Mouse (Mus musculus) MEL (cell line): ENCODE results near the gene Spen.

Experiments
- CHD1 ChIP-seq: IDR thresholded peaks from 2 replicates; pipeline ENCODE4 v1.6.1; 2012; ENCODE audit warnings: low read depth, mild to moderate bottlenecking, inconsistent platforms, low read length, improper control_type of control experiment
- CTCF ChIP-seq, 3 experiments: IDR thresholded peaks in 2 of 3; conservative IDR thresholded peaks in 1 of 3; 2 replicates each; pipeline ENCODE4 v1.5.1; 2011 to 2012; ENCODE audit warnings: low read length in 3 of 3, low read depth in 2 of 3, mild to moderate bottlenecking in 2 of 3, improper control_type of control experiment in 1 of 3, inconsistent platforms in 1 of 3, mixed read lengths in 1 of 3, moderate library complexity in 1 of 3; ENCODE audit not compliant: control insufficient read depth in 1 of 3, insufficient read depth in 1 of 3, poor library complexity in 1 of 3, severe bottlenecking in 1 of 3
- E2F4 ChIP-seq: IDR thresholded peaks from 2 replicates; pipeline ENCODE4 v1.6.1; 2011; ENCODE audit warnings: low read depth, low read length, improper control_type of control experiment, borderline replicate concordance
- EP300 ChIP-seq, 2 experiments: IDR thresholded peaks; 2 replicates each; pipeline ENCODE4 v1.6.1; 2011; ENCODE audit warnings: improper control_type of control experiment in 2 of 2, low read length in 2 of 2, low read depth in 1 of 2, mild to moderate bottlenecking in 1 of 2
- GATA1 ChIP-seq: IDR thresholded peaks from 2 replicates; pipeline ENCODE4 v1.6.1; 2011; ENCODE audit warnings: low read depth, low read length, improper control_type of control experiment
- JUND ChIP-seq: IDR thresholded peaks from 2 replicates; pipeline ENCODE4 v1.6.1; 2011; ENCODE audit warnings: low read depth, mild to moderate bottlenecking, improper control_type of control experiment, low read length
- MAZ ChIP-seq: IDR thresholded peaks from 2 replicates; pipeline ENCODE4 v1.6.1; 2012; ENCODE audit warnings: low read depth, mild to moderate bottlenecking, inconsistent platforms, low read length, improper control_type of control experiment
- POLR2A ChIP-seq, 2 experiments: IDR thresholded peaks; 2 replicates each; pipeline ENCODE4 v1.6.1; 2011 to 2012; ENCODE audit warnings: low read length in 2 of 2, mild to moderate bottlenecking in 2 of 2, control low read depth in 1 of 2, improper control_type of control experiment in 1 of 2, low read depth in 1 of 2, moderate library complexity in 1 of 2; ENCODE audit not compliant: control insufficient read depth in 1 of 2, insufficient read depth in 1 of 2, poor library complexity in 1 of 2
- POLR2AphosphoS2 ChIP-seq: IDR thresholded peaks from 2 replicates; pipeline ENCODE4 v1.6.1; 2011; ENCODE audit warnings: low read length, improper control_type of control experiment
- RCOR1 ChIP-seq: IDR thresholded peaks from 2 replicates; pipeline ENCODE4 v1.6.1; 2012; ENCODE audit warnings: low read depth, mild to moderate bottlenecking, inconsistent platforms, low read length, improper control_type of control experiment
- TCF12 ChIP-seq: IDR thresholded peaks from 2 replicates; pipeline ENCODE4 v1.6.1; 2014; ENCODE audit warnings: low read depth, mild to moderate bottlenecking, inconsistent platforms, low read length, improper control_type of control experiment, moderate library complexity
- UBTF ChIP-seq: IDR thresholded peaks from 2 replicates; pipeline ENCODE4 v1.6.1; 2012; ENCODE audit warnings: low read depth, mild to moderate bottlenecking, inconsistent platforms, low read length, improper control_type of control experiment, moderate library complexity, borderline replicate concordance; ENCODE audit not compliant: insufficient read depth
- USF1 ChIP-seq: IDR thresholded peaks from 2 replicates; pipeline ENCODE4 v1.6.1; 2014; ENCODE audit warnings: low read depth, mild to moderate bottlenecking, inconsistent platforms, low read length, improper control_type of control experiment, moderate library complexity
- ZNF384 ChIP-seq: IDR thresholded peaks from 2 replicates; pipeline ENCODE4 v1.6.1; 2012; ENCODE audit warnings: low read depth, mild to moderate bottlenecking, inconsistent platforms, low read length, improper control_type of control experiment

GRCm38 (mm10) chr4:141564660-141565059 is 26.3 kb upstream of the Spen start:
- TF ChIP-seq MAZ, result no peak
- TF ChIP-seq POLR2A (IDR thresholded peaks at IDR 0.05; ENCODE audit: control insufficient read depth in 1 of 2, insufficient read depth in 1 of 2, low read depth in 1 of 2, low read length in 2 of 2, poor library complexity in 1 of 2), result no peak
- 0 out of 6 replicates have a peak, but pooled peaks of 1 of the 3 experiments have one; percentile 0 for TF ChIP-seq CTCF (IDR thresholded peaks at IDR 0.05 in 2 of 3, conservative IDR thresholded peaks at IDR 0.05 in 1 of 3; ENCODE audit: control insufficient read depth in 1 of 3, insufficient read depth in 1 of 3, low read depth in 2 of 3, low read length in 3 of 3, poor library complexity in 1 of 3, severe bottlenecking in 1 of 3)
- no peak for TF ChIP-seq RCOR1
- TF ChIP-seq JUND, result no peak
- no peak for TF ChIP-seq GATA1
- TF ChIP-seq USF1, result no peak
- TF ChIP-seq UBTF, result no peak
- TF ChIP-seq EP300 (IDR thresholded peaks at IDR 0.05; ENCODE audit: low read depth in 1 of 2, low read length in 2 of 2), result no peak
- no peak for TF ChIP-seq CHD1
- no peak for TF ChIP-seq ZNF384
- TF ChIP-seq E2F4, result no peak
- TF ChIP-seq TCF12, result no peak
- TF ChIP-seq POLR2AphosphoS2, result no peak
